Mouse (Mus musculus) lung, adult 2 months (tissue): ENCODE results near the gene Tmem176a.

ENCODE experiments used
- CTCF ChIP-seq: fragments of 200-500 bp; IDR thresholded peaks from 2 replicates; pipeline ENCODE4 v1.5.1; 2011; ENCODE audit warnings: mild to moderate bottlenecking, low read length, control low read depth; ENCODE audit not compliant: insufficient read depth
- POLR2A ChIP-seq: fragments of 200-500 bp; IDR thresholded peaks from 2 replicates; pipeline ENCODE4 v1.6.1; 2011; ENCODE audit warnings: low read depth, mild to moderate bottlenecking, control low read depth, low read length, borderline replicate concordance; ENCODE audit errors: extremely low read depth

GRCm38 (mm10) chr6:48865152-48865745 is 24.5 kb downstream of the Tmem176a start:
- TF ChIP-seq POLR2A (no peak), CTCF (no peak)
